ENCODE assay signal across 8 mouse cellular contexts in genomic region chr15:27582428-27582827, GRCm38 (mm10). TPM values are rescaled to one million over a fixed set of nuclear protein-coding genes. Genes with fewer than 3 reads are reported as not detected.
DNase-seq lines count a peak whose midpoint lies in the region; ATAC-seq and TF ChIP-seq lines count a peak whose summit lies in the region.

No protein-coding gene starts in this region.

- peak; percentile 30 for TF ChIP-seq CTCF in heart, postnatal 0 days (IDR thresholded peaks at IDR 0.05; ENCODE audit: low read depth)

- no peak overlapping the region for H3K4me3 ChIP-seq in heart, postnatal 0 days (ENCODE audit: low read depth, low read length)
- no peak overlapping the region for H3K4me3 ChIP-seq in midbrain, embryonic 11.5 days (ENCODE audit: low read depth, low read length)
- H3K4me3 ChIP-seq in midbrain, embryonic 15.5 days: no peak overlapping the region

- no peaks in the 10 kb centered on the region for H3K27me3 ChIP-seq in heart, postnatal 0 days (ENCODE audit: control insufficient read depth, insufficient read depth, low read length)
- no peaks in the 10 kb centered on the region for H3K27me3 ChIP-seq in midbrain, embryonic 11.5 days (ENCODE audit: control insufficient read depth, insufficient read depth, low read length)
- H3K27me3 ChIP-seq in midbrain, embryonic 15.5 days (replicated peaks): no peaks in the 10 kb centered on the region

- H3K4me1 ChIP-seq in heart, postnatal 0 days (ENCODE audit: control insufficient read depth, insufficient read depth): no peaks in the 10 kb centered on the region
- H3K4me1 ChIP-seq in midbrain, embryonic 11.5 days (ENCODE audit: control insufficient read depth, insufficient read depth, low read length): peaks cover 10% of the 10 kb centered on the region
- 0 out of 2 replicates have a peak, but pooled peaks cover 4% of the 10 kb centered on the region for H3K4me1 ChIP-seq in midbrain, embryonic 15.5 days

- no peak overlapping the region for H3K4me2 ChIP-seq in heart, postnatal 0 days (ENCODE audit: low read depth, low read length)
- no peak overlapping the region for H3K4me2 ChIP-seq in midbrain, embryonic 11.5 days
- H3K4me2 ChIP-seq in midbrain, embryonic 15.5 days: no peak overlapping the region

- intact Hi-C loops in heart, postnatal 14 days (cut with DNase I): loop anchor here (1.0 to 2.0 kb wide), 2 partner anchors 256 to 266 kb away; no protein-coding TSS in a partner anchor

- H3K9me3 ChIP-seq in heart, postnatal 0 days (replicated peaks; ENCODE audit: control insufficient read depth, low read length): no peaks in the 10 kb centered on the region
- H3K9me3 ChIP-seq in midbrain, embryonic 11.5 days (ENCODE audit: control insufficient read depth, low read length): no peaks in the 10 kb centered on the region
- H3K9me3 ChIP-seq in midbrain, embryonic 15.5 days: no peaks in the 10 kb centered on the region

- TF ChIP-seq EP300 in heart, postnatal 0 days (IDR thresholded peaks at IDR 0.05; ENCODE audit: low read depth): no peak

- H3K36me3 ChIP-seq in heart, postnatal 0 days (replicated peaks; ENCODE audit: control insufficient read depth, insufficient read depth, low read length): 0 out of 2 replicates have a peak, but pooled peaks cover under 1% of the 10 kb centered on the region
- 0 out of 2 replicates have a peak, but pooled peaks cover 2% of the 10 kb centered on the region for H3K36me3 ChIP-seq in midbrain, embryonic 11.5 days (ENCODE audit: control insufficient read depth, insufficient read depth, low read length)
- H3K36me3 ChIP-seq in midbrain, embryonic 15.5 days (replicated peaks): no peaks in the 10 kb centered on the region; the same call in 1 of the 2 replicates

- H3K27ac ChIP-seq in heart, postnatal 0 days (ENCODE audit: low read depth): no peak overlapping the region
- no peak overlapping the region for H3K27ac ChIP-seq in midbrain, embryonic 11.5 days (ENCODE audit: low read depth, low read length)
- no peak overlapping the region for H3K27ac ChIP-seq in midbrain, embryonic 15.5 days

- DNase-seq in heart, postnatal 0 days (ENCODE audit: low spot score): no peak
- DNase-seq in heart, postnatal 14 days: no peak
- peak; percentile 84 for DNase-seq in midbrain, embryonic 11.5 days (ENCODE audit: low spot score, missing footprints)
- peak; percentile 39 for DNase-seq in thymus, postnatal 25 days
- DNase-seq in frontal cortex, postnatal 10 days (ENCODE audit: low spot score in 2 of 2): no peak
- DNase-seq in ovary, postnatal 14 days (ENCODE audit: low spot score): no peak

- 96% methylated on average over 3 of the region's 3 CpGs for WGBS in heart, postnatal 0 days
- whole genome bisulfite sequencing in midbrain, embryonic 11.5 days: 78% methylated on average over 3 of the region's 3 CpGs
- 88% methylated on average over 3 of the region's 3 CpGs for WGBS in midbrain, embryonic 15.5 days

- ATAC-seq in heart, postnatal 0 days (ENCODE audit: insufficient read depth, low read depth): no peak
- no peak for ATAC-seq in midbrain, embryonic 11.5 days (ENCODE audit: low FRiP score)
- no peak for ATAC-seq in midbrain, embryonic 15.5 days (replicated peaks)
- 0 out of 2 replicates have a peak, but pooled peaks have one; percentile 42 for ATAC-seq in erythroblast, adult 5-6 weeks (replicated peaks; ENCODE audit: low FRiP score, poor library complexity, severe bottlenecking)

- H3K9ac ChIP-seq in heart, postnatal 0 days (replicated peaks; ENCODE audit: low read depth, low read length): no peak overlapping the region
- no peak overlapping the region for H3K9ac ChIP-seq in midbrain, embryonic 11.5 days (ENCODE audit: low read length)
- no peak overlapping the region for H3K9ac ChIP-seq in midbrain, embryonic 15.5 days

RNA-seq across cellular contexts. Expression of gene Otulin, which starts 48.1 kb away (rescaled TPM):
- 32.3 and 36.1 TPM in 2 replicates for total RNA-seq in heart, postnatal 0 days (2014; rRNA removed; ENCODE audit: low replicate concordance)
- 24.3 and 26.3 TPM in 2 replicates for polyA plus RNA-seq in heart, postnatal 0 days (2015; fragmentation: Nextera tagmentation; extraction: Ambion mirVana)
- 10 to 100 TPM; 25.9 to 26.4 TPM for total RNA-seq in heart, postnatal 14 days (2021)
- 33.3 and 34.0 TPM in 2 replicates for polyA plus RNA-seq in midbrain, embryonic 11.5 days (2014; fragmentation: Nextera tagmentation; extraction: Ambion mirVana)
- polyA plus RNA-seq in midbrain, embryonic 15.5 days (2015; fragmentation: Nextera tagmentation; extraction: Ambion mirVana): 22.3 and 24.2 TPM in 2 replicates
- 18.4 and 52.8 TPM in 2 replicates for total RNA-seq in erythroblast, adult 5-6 weeks (2015; ENCODE audit: low replicate concordance)
- total RNA-seq in erythroblast, adult 5-6 weeks (2017; ENCODE audit: low replicate concordance): 11.2 and 11.8 TPM in 2 replicates

Comparison
In these comparisons a context has a peak if more than half of its experiments do, and no peak if none do; other contexts are left out.
1. DNase-seq: peak in midbrain, embryonic 11.5 days (single experiment) and thymus, postnatal 25 days (single experiment); none in heart, postnatal 0 days (single experiment), heart, postnatal 14 days (0 of 2), frontal cortex, postnatal 10 days (0 of 2) and ovary, postnatal 14 days (single experiment).